Mouse (Mus musculus): ENCODE measurements at regions not wholly inside any gene's neighbourhood (a gene's known extent, or its start where the extent isn't known, plus 50 kb on each side); places are given as distances from the start of the nearest gene placed in this dataset.

DNA sequence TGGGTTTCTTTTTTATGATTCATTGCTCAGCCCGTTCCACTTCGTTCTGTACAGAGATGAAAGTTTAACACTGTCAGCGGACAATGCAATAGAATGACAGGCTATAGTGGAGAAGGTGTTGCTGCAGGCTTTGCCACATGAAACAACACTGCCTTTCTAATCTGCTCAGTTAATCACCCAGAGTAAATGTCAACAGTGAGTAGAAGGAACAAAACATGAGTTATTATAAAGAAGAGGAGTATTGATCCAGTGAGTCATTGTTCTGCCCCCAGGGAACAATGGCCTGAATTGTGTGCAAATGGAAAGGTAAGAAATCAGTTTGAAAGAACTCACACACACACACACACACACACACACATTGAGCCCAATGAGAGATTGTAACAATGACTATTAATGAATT, 118.2 kb downstream of the Qrsl1 start:
- DNase-seq (ENCODE audit: low read depth, low spot score): no peak

DNA sequence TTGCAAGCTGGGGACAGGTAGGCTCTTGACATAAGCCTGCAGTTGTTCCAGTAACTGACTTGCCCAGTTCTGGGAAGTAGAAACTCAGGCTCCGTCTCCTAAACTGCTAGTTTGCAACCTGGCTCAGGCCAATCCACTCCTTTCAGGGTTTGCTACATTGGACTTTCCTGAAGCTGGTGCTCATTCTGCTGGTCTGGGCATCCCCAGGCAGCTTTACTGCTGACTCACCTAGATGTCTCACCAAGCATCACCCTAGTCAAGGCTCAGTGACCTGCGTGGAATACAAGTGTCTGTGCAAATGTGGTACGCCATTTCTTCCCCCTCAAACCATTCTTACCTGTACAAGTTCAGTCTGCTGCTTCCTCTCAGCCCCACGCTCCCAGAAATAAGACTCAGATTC, 110.8 kb downstream of the Qrsl1 start:
- no peak for DNase-seq (ENCODE audit: low read depth, low spot score)

DNA sequence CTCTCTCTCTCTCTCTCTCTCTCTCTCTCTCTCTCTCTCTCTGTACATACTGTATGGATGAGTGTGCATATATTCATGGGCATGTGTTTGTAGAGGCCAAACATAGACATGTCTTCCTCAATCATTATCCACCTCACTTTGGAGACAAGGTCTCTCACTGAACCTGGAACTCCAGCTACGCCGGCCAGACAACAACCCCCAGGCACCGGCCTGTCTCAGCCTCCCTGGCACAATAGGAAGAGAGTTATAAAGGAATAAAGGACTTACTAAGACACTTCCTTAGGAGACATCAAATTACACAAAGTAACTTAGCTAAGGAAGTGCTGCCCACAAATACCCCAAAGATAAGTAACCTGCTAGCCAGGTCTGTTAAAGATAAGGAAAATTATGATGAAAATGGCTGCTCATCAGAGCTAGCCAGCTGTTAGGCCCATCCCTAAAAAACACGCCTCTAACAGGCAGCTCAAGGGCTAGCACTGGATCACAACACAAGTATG, 110.0 kb downstream of the Qrsl1 start:
- DNase-seq (ENCODE audit: low read depth, low spot score): no peak

DNA sequence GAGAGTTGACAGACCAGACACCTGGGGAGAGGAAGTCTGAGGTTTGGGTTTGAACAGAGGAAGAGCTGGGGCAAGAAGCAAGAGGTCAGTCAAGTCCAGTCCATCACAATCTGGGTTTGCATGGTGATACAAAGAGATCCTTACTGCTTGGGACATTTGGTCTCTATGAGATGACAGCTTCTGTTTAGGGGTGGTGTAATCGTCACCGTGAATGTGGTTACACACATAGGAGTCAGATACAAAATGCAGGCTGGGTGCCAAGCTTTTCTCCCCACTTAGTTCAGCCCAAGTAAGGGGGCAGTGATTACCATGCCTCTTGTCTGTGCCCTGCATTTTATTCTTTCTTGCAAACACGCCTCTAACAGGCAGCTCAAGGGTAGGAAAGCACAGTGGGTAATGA, 108.9 kb downstream of the Qrsl1 start:
- no peak for DNase-seq (ENCODE audit: low read depth, low spot score)

DNA sequence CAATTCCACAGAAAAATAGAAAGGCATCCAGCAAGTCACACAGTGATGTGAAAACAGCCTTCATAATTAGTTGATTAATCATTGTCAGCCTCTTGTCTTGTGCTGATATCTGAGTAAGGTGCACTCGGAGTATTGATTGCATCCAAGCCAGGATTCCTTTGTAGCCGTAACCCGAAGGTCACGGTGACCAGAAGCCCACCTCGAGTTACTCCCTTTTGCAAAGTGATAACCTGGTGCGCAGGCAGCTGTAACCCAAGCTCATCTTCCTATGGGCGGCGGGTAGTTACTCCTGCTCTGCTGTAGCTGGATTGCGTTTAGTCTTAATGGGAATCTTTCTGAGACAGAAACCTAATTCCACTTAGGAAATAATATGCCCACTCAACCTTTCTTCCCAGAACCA, 107.0 kb downstream of the Qrsl1 start:
- no peak for DNase-seq (ENCODE audit: low read depth, low spot score)

DNA sequence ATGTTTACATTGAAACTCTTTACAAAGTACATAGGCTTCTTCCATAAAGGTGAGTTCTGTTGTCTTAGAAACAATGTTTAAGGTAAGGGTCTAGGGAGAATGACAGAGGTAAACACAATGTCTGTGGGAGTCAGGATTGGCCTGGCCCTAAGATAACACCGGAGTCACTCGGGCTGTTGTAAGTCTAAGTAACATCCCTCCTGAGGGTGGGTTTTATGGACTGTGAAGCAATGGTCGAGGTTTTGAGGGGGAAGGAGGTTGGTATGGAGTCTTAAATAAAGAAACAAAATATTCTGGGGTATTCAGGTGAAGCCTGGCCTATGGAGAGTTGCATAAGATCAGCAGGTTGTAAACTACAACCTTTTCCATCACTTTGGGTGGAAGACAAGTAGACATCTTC, 101.5 kb downstream of the Qrsl1 start:
- no peak for DNase-seq (ENCODE audit: low read depth, low spot score)

DNA sequence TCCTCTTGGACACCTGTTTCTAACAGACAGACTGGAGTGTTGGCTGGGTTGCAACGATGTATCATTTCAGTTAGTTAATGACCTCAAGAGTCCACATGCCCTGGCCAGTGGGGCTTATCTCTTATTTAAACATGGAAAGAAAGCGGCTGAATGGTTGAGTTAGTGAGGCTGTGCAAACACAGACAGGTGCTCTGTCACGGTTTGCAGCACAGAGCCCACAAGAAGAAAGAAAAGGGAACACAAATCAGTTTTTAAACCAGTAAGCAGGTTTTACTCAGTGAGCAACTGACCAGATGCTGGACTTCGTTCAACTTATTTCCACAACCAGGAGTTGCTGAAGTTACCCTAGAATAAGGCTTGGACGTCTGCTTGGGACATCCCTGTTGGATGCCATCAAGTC, 86.3 kb downstream of the Qrsl1 start:
- DNase-seq (ENCODE audit: low read depth, low spot score): no peak

DNA sequence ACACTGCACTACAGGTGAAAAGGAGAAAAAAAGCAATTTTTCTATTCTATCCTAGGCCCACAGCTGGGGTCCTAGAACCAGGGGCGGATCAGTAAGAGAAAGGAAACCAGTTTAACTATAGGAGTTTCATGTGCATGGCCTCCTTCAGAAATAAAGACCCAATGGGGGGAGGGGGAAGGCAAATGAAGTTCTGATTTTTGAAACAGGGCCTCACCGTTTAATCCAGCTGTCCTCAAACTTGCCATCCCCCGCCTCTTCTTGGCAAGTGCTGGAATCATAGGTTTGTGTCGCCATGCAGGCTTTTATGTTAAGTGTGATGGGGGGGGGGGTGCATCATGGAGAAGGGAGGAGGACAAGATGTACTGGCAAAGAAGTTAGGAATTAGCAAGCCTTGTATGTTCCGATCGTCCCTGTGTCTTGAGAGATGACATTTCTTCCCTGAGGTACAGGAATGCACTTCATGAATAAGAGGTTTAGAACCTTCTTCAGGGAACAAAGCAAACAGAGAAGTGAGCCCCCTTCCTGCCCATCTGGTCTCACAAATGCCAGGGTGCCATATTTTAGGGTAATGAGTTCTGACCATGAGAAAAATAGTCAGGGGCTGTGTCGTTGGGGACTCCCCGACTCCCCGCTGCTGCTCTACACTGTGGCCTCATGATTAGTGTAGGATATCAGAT, 83.9 kb downstream of the Qrsl1 start:
- no peak for DNase-seq (ENCODE audit: low read depth, low spot score)

DNA sequence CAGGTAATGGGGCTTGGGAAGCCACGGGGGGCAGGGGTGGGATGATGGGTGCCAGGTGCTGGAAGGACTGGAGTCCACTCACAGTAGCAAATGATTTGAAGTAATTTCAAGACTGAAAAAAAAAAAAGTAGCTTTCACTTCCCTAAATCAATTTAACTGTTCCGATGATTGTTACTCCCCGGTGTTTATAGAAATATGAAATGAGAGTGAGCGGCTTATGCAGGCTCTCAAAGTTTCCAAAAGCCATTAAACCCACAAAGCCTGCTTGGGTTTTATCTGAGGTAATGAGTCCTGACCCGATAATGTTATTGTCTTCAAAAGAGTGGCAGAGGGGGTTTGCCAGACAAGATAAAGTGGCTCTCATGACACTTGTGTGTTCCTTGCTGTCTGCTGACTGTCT, 82.9 kb downstream of the Qrsl1 start:
- no peak for DNase-seq (ENCODE audit: low read depth, low spot score)

DNA sequence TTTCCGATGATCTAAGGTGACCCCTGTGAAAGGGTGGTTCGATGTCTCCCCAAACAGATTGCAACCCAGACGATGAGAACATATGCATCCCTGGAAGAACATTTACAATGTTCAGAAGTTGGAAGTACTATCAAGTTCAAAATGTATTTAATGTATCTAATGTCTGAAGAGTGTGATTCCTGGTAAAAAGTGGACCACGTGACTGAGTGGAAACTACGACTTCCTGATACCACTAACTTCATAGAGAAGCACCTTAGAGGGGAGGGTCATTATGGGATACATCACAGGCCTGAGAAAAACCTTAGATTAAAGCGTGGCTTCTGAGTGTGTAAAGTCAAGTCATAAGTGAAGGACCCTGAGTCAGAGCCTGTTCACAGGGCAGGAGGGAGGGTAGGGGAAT, 82.1 kb downstream of the Qrsl1 start:
- DNase-seq (ENCODE audit: low read depth, low spot score): no peak

DNA sequence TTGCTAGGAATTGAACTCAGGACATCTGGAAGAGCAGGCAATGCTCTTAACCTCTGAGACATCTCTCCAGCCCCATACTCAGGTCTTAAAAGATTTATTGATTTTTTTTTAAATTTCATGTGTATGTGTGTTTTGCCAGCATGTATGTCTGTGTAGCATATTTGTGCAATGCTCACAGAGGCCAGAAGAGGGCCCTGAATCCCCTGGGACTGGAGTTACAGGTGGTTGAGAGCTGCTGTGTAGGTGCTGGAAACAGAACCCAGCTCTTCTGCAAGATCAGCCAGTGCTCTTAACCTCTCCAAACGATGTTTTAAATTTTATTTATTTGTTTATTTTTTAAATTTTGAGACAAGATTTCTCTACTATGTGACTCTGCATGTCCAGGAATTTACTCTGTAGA, 78.9 kb downstream of the Qrsl1 start:
- DNase-seq (ENCODE audit: low read depth, low spot score): no peak

DNA sequence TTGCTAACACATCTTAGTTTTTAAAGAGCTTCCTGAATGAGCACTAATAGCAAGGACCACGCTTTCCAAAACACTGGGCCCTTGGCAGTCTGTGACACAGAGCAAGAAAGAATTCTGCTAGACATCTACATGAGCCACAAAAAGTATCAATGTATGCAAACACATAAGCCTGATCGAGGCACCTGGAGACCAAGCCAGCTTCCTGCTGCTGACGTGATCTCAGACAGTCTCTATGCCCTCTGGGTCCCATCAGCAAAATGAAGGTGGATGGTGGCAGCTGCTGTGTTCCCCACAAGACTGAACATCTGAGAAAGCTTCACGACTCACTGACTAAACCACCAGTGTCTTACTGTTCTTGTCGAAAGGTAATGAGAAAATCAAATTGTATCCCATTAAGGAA, 77.5 kb downstream of the Qrsl1 start:
- no peak for DNase-seq (ENCODE audit: low read depth, low spot score)
